Mouse (Mus musculus) limb, embryonic 14.5 days (tissue): ENCODE data around the gene Gm27029. TPM values are rescaled to one million over a fixed set of nuclear protein-coding genes. Genes with fewer than 3 reads are reported as not detected.

Experiments used
- ATAC-seq: fragments of 200-750 bp; cut with Nextera tagmentation; 2 replicates; pipeline ENCODE4 v1.8.0; 2017; ENCODE audit warnings: low read depth, moderate number of reproducible peaks, moderate TSS enrichment; ENCODE audit not compliant: low FRiP score
- DNase-seq: peaks from one replicate; pipeline ENCODE4 v3.0.0-alpha.2; 2015; ENCODE audit warnings: low spot score
- H3K27ac ChIP-seq: fragments of 300-500 bp; sonication (generic); replicated peaks from 2 replicates; pipeline ENCODE4 v1.5.1; 2014; ENCODE audit warnings: low read depth, mild to moderate bottlenecking, low read length, moderate library complexity, mixed read lengths
- H3K27me3 ChIP-seq: fragments of 300-500 bp; sonication (generic); 2 replicates; pipeline ENCODE4 v1.6.1; 2014; ENCODE audit warnings: low read length, mixed read lengths; ENCODE audit not compliant: control insufficient read depth, insufficient read depth
- H3K36me3 ChIP-seq: fragments of 300-500 bp; sonication (generic); 2 replicates; pipeline ENCODE4 v1.6.1; 2014; ENCODE audit warnings: mild to moderate bottlenecking, low read length, moderate library complexity, mixed read lengths; ENCODE audit not compliant: control insufficient read depth, insufficient read depth
- H3K4me1 ChIP-seq: fragments of 300-500 bp; sonication (generic); 2 replicates; pipeline ENCODE4 v1.6.1; 2014; ENCODE audit warnings: antibody characterized with exemption, low read length, mixed read lengths; ENCODE audit not compliant: control insufficient read depth, insufficient read depth
- H3K4me2 ChIP-seq: fragments of 300-500 bp; sonication (generic); replicated peaks from 2 replicates; pipeline ENCODE4 v1.6.1; 2014; ENCODE audit warnings: low read depth, mild to moderate bottlenecking, low read length, moderate library complexity; ENCODE audit not compliant: severe bottlenecking
- H3K4me3 ChIP-seq: fragments of 300-500 bp; sonication (generic); replicated peaks from 2 replicates; pipeline ENCODE4 v1.5.1; 2014; ENCODE audit warnings: low read length
- H3K9ac ChIP-seq: fragments of 300-500 bp; sonication (generic); 2 replicates; pipeline ENCODE4 v1.6.1; 2014; ENCODE audit warnings: mild to moderate bottlenecking, low read depth, low read length, moderate library complexity; ENCODE audit not compliant: severe bottlenecking
- H3K9me3 ChIP-seq: fragments of 300-500 bp; sonication (generic); 2 replicates; pipeline ENCODE4 v1.6.1; 2016; ENCODE audit warnings: low read length; ENCODE audit not compliant: control insufficient read depth
- POLR2A ChIP-seq: fragments of 200-500 bp; IDR thresholded peaks from 2 replicates; pipeline ENCODE4 v1.8.0; 2012; ENCODE audit warnings: inconsistent platforms, mild to moderate bottlenecking, moderate library complexity, borderline replicate concordance; ENCODE audit not compliant: insufficient read depth, insufficient read length; ENCODE audit errors: extremely low read depth
- WGBS: fragments of 180-500 bp; shearing (Covaris S2); extraction: QIAGEN DNeasy Blood & Tissue Kit; methylation state at CpG from one replicate; pipeline ENCODE4 v1.1.7; 2014; 5-methylcytosine and 5-hydroxymethylcytosine counted together
- polyA plus RNA-seq, 2 experiments: library from polyadenylated mRNA; depleted of rRNA in 1 of 2; stranded (reverse) in 1 of 2; unstranded in 1 of 2; fragments of >200 nt; fragmentation: Nextera tagmentation in 1 of 2; extraction: Ambion mirVana in 1 of 2; gene quantifications; 2 replicates each; pipeline versions ENCODE4 v1.2.1 to v1.2.3; 2012 to 2014

The Gm27029 gene
- polyA plus RNA-seq, 2 experiments: 4.2 to 12.1 TPM

DNA sequence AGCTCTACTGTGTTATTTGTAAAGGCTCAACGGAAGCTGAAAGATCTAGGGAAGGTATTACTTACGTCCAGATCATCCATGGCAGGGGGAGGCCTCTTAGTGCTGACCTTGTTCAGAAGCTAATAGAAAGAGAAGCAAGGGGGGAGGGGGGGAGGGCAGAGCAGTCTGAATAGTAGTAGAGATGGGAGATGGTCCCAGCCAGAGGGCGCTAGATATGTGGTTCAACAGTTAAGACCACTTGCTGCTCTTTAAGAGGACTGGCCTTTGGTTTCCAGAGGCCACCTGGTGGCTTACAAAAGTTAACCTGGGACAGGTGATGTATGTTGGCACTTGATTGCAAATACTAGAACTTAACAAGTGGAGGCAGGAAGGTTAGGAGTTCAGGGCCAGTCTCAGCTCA is 5.0 kb downstream of the Gm27029 start:
- no peak overlapping the region for H3K9ac ChIP-seq
- DNase-seq (no peak), ATAC-seq (no peak)
- H3K9me3 ChIP-seq: no peaks in the 10 kb centered on the region
- peaks cover 15% of the 10 kb centered on the region for H3K4me1 ChIP-seq
- H3K27ac ChIP-seq: no peak overlapping the region
- 33% methylated on average over 3 of the region's 3 CpGs for WGBS
- no peak overlapping the region for H3K4me2 ChIP-seq
- no peaks in the 10 kb centered on the region for H3K36me3 ChIP-seq
- no peak for TF ChIP-seq POLR2A
- H3K4me3 ChIP-seq: no peak overlapping the region
- no peaks in the 10 kb centered on the region for H3K27me3 ChIP-seq

DNA sequence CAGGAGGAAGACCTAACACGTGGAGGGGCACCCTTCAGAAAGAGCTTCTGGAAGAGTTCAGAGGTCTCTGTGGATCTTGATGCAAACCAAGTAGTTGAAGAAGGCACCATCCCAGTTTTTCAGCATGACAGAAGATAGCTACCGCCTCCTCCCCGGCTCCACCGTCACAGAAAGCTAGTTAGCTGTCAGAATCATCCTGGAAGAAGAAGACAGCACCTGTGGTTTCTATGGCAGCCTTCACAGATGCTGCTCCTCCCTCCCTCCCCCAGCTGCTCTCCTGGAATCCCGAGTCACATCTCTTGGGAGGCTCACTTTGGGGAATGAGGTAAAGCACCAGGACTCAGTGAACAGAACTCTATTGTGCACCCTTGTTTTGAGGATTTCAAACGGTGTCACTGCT is 5.6 kb downstream of the Gm27029 start:
- ATAC-seq (no peak), DNase-seq (no peak)
- Histone ChIP-seq H3K27ac (no peak overlapping the region), H3K9ac (no peak overlapping the region), H3K4me1 (peaks cover 10% of the 10 kb centered on the region), H3K36me3 (peaks cover under 1% of the 10 kb centered on the region; the same call in 1 of the 2 replicates), H3K4me3 (no peak overlapping the region), H3K4me2 (no peak overlapping the region), H3K9me3 (no peaks in the 10 kb centered on the region), H3K27me3 (no peaks in the 10 kb centered on the region)
- TF ChIP-seq POLR2A: no peak
- WGBS: 59% methylated on average over 6 of the region's 6 CpGs

DNA sequence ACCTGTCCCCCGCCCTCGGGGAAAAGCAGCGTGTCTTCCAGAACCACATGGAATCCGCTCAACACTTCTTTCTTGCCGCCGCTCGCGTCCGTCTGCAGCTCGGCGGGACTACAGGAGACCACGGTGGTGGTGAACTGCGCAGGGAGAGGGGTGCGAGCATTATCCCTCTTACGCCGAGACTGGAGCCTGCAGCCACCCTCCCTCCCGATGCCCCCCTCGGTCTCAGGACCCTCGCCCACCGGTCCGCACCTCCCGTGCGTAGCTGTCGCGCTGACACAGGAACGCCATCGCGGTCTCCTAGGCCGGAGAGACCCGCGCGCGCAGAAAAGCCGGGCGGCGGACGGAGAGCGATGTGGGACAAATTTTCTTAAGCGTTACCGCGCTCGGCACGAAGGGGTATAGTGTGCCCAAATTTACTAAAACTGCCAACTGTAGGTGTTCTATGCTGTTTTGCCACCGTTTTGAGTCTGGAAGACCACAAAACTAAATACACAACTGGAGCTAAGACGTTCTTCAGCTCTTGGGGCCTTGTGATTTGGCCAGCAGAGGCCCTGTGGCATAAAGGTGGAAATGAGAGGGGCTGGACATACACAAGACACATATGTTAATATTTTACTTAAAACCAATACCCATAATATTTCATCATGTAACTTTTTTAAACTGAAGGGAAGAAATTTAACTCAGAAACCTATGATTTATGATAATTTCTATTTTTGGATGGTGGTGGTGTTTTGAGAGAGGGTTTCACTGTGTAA is 7.3 kb downstream of the Gm27029 start, which contains the start of gene Aarsd1:
TSS of gene Aarsd1 (minus strand) at position 515 of the 755 bp plus-strand sequence.
- Histone ChIP-seq H3K27ac (peak within 1 kb of the TSS; percentile 59), H3K4me1 (peaks cover 6% of the 10 kb centered on the region), H3K4me3 (peak within 1 kb of the TSS; percentile 66), H3K9ac (peak within 1 kb of the TSS; percentile 80), H3K27me3 (no peaks in the 10 kb centered on the region), H3K4me2 (peak within 1 kb of the TSS; percentile 64), H3K36me3 (peaks cover 13% of the 10 kb centered on the region), H3K9me3 (no peaks in the 10 kb centered on the region)
- under 1% methylated on average over 45 of the region's 45 CpGs for WGBS
- DNase-seq: peak; percentile 79
- peak; percentile 91 for ATAC-seq
- peak; percentile 75; the same call in 1 of the 2 replicates for TF ChIP-seq POLR2A

DNA sequence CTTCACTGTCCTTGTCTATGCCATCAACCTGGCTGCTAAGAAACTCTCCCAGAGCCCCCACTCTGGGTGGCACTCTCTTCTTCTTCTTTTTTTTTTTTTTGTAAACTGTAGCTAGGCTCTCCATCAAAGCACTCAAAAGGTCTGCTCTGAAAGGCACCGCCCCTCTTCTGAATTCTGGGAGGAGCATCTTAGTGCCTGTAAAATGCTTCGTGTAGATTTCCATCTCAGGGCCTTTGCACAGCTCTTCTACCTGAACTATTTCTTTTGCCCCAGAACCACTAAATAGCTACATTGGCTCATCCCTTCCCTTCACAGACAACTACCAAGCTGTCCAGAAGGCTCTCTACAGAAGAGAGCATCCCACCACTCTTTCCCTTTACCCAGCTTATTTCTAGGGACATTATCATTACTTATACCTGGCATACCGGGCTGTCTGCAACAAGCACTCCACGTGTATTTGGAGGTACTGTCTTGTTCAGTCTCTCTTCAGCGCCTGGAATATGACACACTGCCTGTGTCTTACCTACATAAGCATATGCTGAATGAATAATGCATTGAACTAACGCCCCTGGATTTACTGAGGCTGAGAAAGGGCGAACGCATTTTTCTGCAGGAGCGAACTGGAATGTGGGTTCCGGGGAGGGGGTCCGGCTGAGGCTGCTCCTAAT is 8.0 kb downstream of the Gm27029 start:
- H3K4me2 ChIP-seq: peak overlapping the region; percentile 64
- no peaks in the 10 kb centered on the region for H3K27me3 ChIP-seq
- H3K9ac ChIP-seq: peak overlapping the region; percentile 80
- H3K27ac ChIP-seq: peak overlapping the region; percentile 59
- H3K36me3 ChIP-seq: peaks cover 18% of the 10 kb centered on the region
- ATAC-seq: no peak
- no peaks in the 10 kb centered on the region for H3K9me3 ChIP-seq
- H3K4me1 ChIP-seq: peaks cover 6% of the 10 kb centered on the region
- 4% methylated on average over 11 of the region's 11 CpGs for WGBS
- DNase-seq: no peak
- H3K4me3 ChIP-seq: peak overlapping the region; percentile 66
- no peak for TF ChIP-seq POLR2A

DNA sequence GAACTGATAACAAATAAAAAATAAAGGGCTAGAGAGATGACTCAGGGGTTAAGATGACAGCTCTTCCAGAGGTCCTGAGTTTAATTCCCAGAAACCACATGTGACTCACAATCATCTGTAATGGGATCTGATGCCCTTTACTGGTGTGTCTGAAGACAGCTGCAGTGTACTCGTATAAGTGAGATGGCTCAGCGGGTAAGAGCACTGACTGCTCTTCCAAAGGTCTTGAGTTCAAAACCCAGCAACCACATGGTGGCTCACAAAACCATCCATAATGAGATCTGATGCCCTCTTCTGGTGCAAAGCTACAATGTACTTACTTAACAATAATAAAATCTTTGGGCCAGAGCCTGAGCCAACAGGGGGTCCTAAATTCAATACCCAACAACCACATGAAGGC is 9.3 kb downstream of the Gm27029 start:
- ATAC-seq: no peak

More for the DNA sequence above, 9.3 kb downstream of the Gm27029 start:
- TF ChIP-seq POLR2A: no peak
- DNase-seq: no peak
- no peak overlapping the region for H3K4me2 ChIP-seq
- H3K4me1 ChIP-seq: peaks cover 6% of the 10 kb centered on the region
- no peak overlapping the region for H3K4me3 ChIP-seq
- no peak overlapping the region for H3K9ac ChIP-seq
- no peaks in the 10 kb centered on the region for H3K9me3 ChIP-seq
- no peak overlapping the region for H3K27ac ChIP-seq
- no peaks in the 10 kb centered on the region for H3K27me3 ChIP-seq
- peaks cover 31% of the 10 kb centered on the region for H3K36me3 ChIP-seq
- WGBS: 86% methylated on average over 2 of the region's 2 CpGs
